Mouse (Mus musculus) embryonic fibroblast, embryonic 13.5 days (primary cell): Measurements from ENCODE around the gene Uqcc1. TPM values are rescaled to one million over a fixed set of nuclear protein-coding genes. Genes with fewer than 3 reads are reported as not detected.

Experiments
- H3K27ac ChIP-seq: 2 replicates; pipeline ENCODE4 v1.5.1; 2012; ENCODE audit warnings: low read length, control low read depth, inconsistent platforms; ENCODE audit not compliant: insufficient read depth
- H3K4me1 ChIP-seq: 2 replicates; pipeline ENCODE4 v1.6.1; 2011; ENCODE audit warnings: low read length; ENCODE audit not compliant: control insufficient read depth, insufficient read depth
- H3K4me3 ChIP-seq: 2 replicates; pipeline ENCODE4 v1.5.1; 2011; ENCODE audit warnings: mild to moderate bottlenecking, control low read depth, low read length; ENCODE audit not compliant: insufficient read depth
- CTCF ChIP-seq: IDR thresholded peaks from 2 replicates; pipeline ENCODE4 v1.5.1; 2011; ENCODE audit warnings: mild to moderate bottlenecking, control low read depth, low read length, moderate library complexity, borderline replicate concordance; ENCODE audit not compliant: insufficient read depth
- POLR2A ChIP-seq: IDR thresholded peaks from 2 replicates; pipeline ENCODE4 v1.6.1; 2011; ENCODE audit warnings: low read depth, mild to moderate bottlenecking, control low read depth, low read length, moderate library complexity
- polyA plus RNA-seq: library from polyadenylated mRNA; stranded (reverse); fragments of >200 nt; gene quantifications from 2 replicates; pipeline ENCODE4 v1.2.4, GENCODE M21; 2011; ENCODE audit warnings: low read depth; ENCODE audit not compliant: missing spikeins, insufficient read length

Gene Uqcc1
- polyA plus RNA-seq, 1 experiment = 39.5 TPM

- Histone ChIP-seq H3K4me1 (peaks cover 11% of the 10 kb centered on the region), H3K27ac (peak overlapping the region; percentile 53), H3K4me3 (no peak overlapping the region)
- TF ChIP-seq CTCF = no peak
- no peak for TF ChIP-seq POLR2A
These were observed 19.3 kb upstream of the Uqcc1 start for GRCm38 (mm10) chr2:155949362-155949761.

GRCm38 (mm10) chr2:155947390-155948002 lies 17.4 kb upstream of the Uqcc1 start:
- no peak for TF ChIP-seq CTCF
- no peak for TF ChIP-seq POLR2A
- Histone ChIP-seq H3K4me3 (no peak overlapping the region), H3K27ac (no peak overlapping the region), H3K4me1 (peaks cover 11% of the 10 kb centered on the region)

GRCm38 (mm10) chr2:155946499-155946898 lies 16.4 kb upstream of the Uqcc1 start:
- Histone ChIP-seq H3K27ac (no peak overlapping the region), H3K4me3 (no peak overlapping the region), H3K4me1 (peaks cover 11% of the 10 kb centered on the region)
- TF ChIP-seq CTCF (no peak), POLR2A (no peak)

GRCm38 (mm10) chr2:155946069-155946468 lies 16.0 kb upstream of the Uqcc1 start:
- H3K4me3 ChIP-seq = no peak overlapping the region

GRCm38 (mm10) chr2:155945580-155945979 lies 15.5 kb upstream of the Uqcc1 start:
- no peak overlapping the region for H3K4me3 ChIP-seq
- no peak for TF ChIP-seq CTCF
- TF ChIP-seq POLR2A = no peak
- H3K27ac ChIP-seq = no peak overlapping the region
- peaks cover 11% of the 10 kb centered on the region for H3K4me1 ChIP-seq

More at GRCm38 (mm10) chr2:155946069-155946468, 16.0 kb upstream of the Uqcc1 start:
- Histone ChIP-seq H3K27ac (no peak overlapping the region), H3K4me1 (peaks cover 11% of the 10 kb centered on the region)
- TF ChIP-seq POLR2A (no peak), CTCF (peak; percentile 58)

- no peak for TF ChIP-seq CTCF
- TF ChIP-seq POLR2A = no peak
- H3K4me3 ChIP-seq = no peak within 1 kb of the TSS
- peaks cover 10% of the 10 kb centered on the region for H3K4me1 ChIP-seq
- H3K27ac ChIP-seq = no peak within 1 kb of the TSS
These were observed 15.0 kb upstream of the Uqcc1 start, which contains the start of gene Gdf5 for GRCm38 (mm10) chr2:155945124-155945523. Gdf5 (minus strand) TSS chr2:155945367.

GRCm38 (mm10) chr2:155944685-155945084 lies 14.6 kb upstream of the Uqcc1 start:
- Histone ChIP-seq H3K27ac (no peak overlapping the region), H3K4me1 (peaks cover 5% of the 10 kb centered on the region; the same call in 1 of the 2 replicates), H3K4me3 (no peak overlapping the region)
- no peak for TF ChIP-seq CTCF
- no peak for TF ChIP-seq POLR2A

GRCm38 (mm10) chr2:155943463-155943862 lies 13.4 kb upstream of the Uqcc1 start:
- Histone ChIP-seq H3K27ac (no peak overlapping the region), H3K4me1 (peaks cover 5% of the 10 kb centered on the region; the same call in 1 of the 2 replicates), H3K4me3 (no peak overlapping the region)
- no peak for TF ChIP-seq CTCF
- TF ChIP-seq POLR2A = no peak

- no peak overlapping the region for H3K4me3 ChIP-seq
- no peak overlapping the region for H3K27ac ChIP-seq
- H3K4me1 ChIP-seq = no peaks in the 10 kb centered on the region
- TF ChIP-seq CTCF (no peak), POLR2A (no peak)
These were observed 11.8 kb upstream of the Uqcc1 start for GRCm38 (mm10) chr2:155941697-155942442.

GRCm38 (mm10) chr2:155940681-155941080 lies 10.6 kb upstream of the Uqcc1 start, which contains the start of gene Gm15557:
Gm15557 (plus strand) TSS chr2:155940728.
- no peak for TF ChIP-seq CTCF
- TF ChIP-seq POLR2A = no peak
- H3K4me1 ChIP-seq = no peaks in the 10 kb centered on the region
- no peak within 1 kb of the TSS for H3K27ac ChIP-seq
- no peak within 1 kb of the TSS for H3K4me3 ChIP-seq
